Mouse (Mus musculus) midbrain, embryonic 10.5 days (tissue): ENCODE data around the gene Plekhh3. TPM values are rescaled to one million over a fixed set of nuclear protein-coding genes. Genes with fewer than 3 reads are reported as not detected.
A peak's percentile ranks its signal among the peaks of the same experiment; 100 is the strongest.
"Not testable (repeated sequence)": the region's sequence is repeated elsewhere in the genome, so short reads cannot be mapped to it uniquely, and the experiment has no call there.

Source experiments
- DNase-seq: peaks from one replicate; pipeline ENCODE4 v3.0.0-alpha.2; 2017; ENCODE audit warnings: low spot score
- H3K27ac ChIP-seq: fragments of 300-500 bp; sonication (generic); replicated peaks from 2 replicates; pipeline ENCODE4 v1.5.1; 2016; ENCODE audit warnings: mild to moderate bottlenecking
- H3K27me3 ChIP-seq: fragments of 300-500 bp; sonication (generic); 2 replicates; pipeline ENCODE4 v1.6.1; 2016; ENCODE audit warnings: low read depth, mild to moderate bottlenecking; ENCODE audit not compliant: poor library complexity, severe bottlenecking
- H3K36me3 ChIP-seq: fragments of 300-500 bp; sonication (generic); 2 replicates; pipeline ENCODE4 v1.6.1; 2016; ENCODE audit warnings: mild to moderate bottlenecking, moderate library complexity
- H3K4me1 ChIP-seq: fragments of 300-500 bp; sonication (generic); 2 replicates; pipeline ENCODE4 v1.6.1; 2016
- H3K4me3 ChIP-seq: fragments of 300-500 bp; sonication (generic); 2 replicates; pipeline ENCODE4 v1.5.1; 2016; ENCODE audit warnings: mild to moderate bottlenecking, moderate library complexity
- H3K9me3 ChIP-seq: fragments of 300-500 bp; sonication (generic); replicated peaks from 2 replicates; pipeline ENCODE4 v1.6.1; 2016; ENCODE audit warnings: mild to moderate bottlenecking
- WGBS: fragments of 180-500 bp; shearing (Covaris S2); methylation state at CpG from one replicate; pipeline ENCODE4 v1.1.7; 2016; 5-methylcytosine and 5-hydroxymethylcytosine counted together
- polyA plus RNA-seq: library from polyadenylated mRNA; unstranded; fragments of >200 nt; fragmentation: Nextera tagmentation; extraction: Ambion mirVana; gene quantifications from 2 replicates; pipeline ENCODE4 v1.2.1, GENCODE M21; 2016

Gene Plekhh3
- polyA plus RNA-seq, 1 experiment from 2014 or later = 4.5 TPM

DNA sequence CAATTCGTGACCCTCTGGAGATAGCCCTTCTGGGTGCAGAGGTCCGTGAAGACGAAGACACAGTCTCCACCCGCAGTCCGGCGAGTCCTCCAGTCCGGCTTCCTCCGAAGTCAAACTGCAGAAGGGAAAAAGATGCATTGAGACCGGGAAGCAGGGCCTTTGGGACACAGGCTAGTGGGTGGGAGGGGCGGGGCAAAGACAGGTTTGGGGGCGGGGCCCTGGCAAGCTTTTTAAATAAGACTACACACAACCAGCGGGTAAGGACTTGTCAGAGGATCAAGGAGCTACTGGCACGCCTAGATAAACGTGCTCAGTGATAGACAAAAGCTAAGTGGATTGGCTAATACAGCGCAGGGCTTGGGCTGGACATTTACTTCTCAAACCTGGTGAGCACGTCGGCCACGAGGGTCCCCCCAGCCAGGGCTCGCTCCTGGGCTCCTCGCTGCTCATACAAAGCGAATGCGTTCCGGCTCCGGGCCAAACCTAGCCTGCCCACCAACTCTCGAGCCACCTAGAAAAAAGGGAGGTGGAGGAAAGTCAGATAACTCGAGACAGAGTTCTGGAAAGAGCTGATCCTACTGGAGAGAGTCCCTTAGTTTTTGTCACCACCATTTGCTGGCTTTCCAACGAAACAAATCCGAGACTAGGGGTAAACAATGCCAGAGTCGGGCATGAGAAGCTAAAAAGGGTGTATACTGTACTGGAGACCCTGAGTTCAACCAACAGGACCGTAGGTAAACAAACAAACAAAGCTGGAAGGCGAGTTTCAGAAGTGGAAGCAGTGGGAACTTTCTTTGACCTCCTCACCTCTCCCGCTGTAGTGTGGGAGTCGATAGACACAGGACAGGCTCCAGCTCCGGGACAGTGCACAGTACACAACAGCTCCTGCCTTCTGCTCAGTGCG, 6.2 kb downstream of the Plekhh3 start:
- peaks cover 94% of the 10 kb centered on the region for H3K27me3 ChIP-seq
- H3K4me3 ChIP-seq = peak overlapping the region; percentile 50
- 5% methylated on average over 35 of the region's 35 CpGs for WGBS
- H3K36me3 ChIP-seq = peaks cover 24% of the 10 kb centered on the region
- no peaks in the 10 kb centered on the region for H3K9me3 ChIP-seq
- H3K4me1 ChIP-seq = peaks cover 44% of the 10 kb centered on the region
- no peak overlapping the region for H3K27ac ChIP-seq
- peak; percentile 39 for DNase-seq

DNA sequence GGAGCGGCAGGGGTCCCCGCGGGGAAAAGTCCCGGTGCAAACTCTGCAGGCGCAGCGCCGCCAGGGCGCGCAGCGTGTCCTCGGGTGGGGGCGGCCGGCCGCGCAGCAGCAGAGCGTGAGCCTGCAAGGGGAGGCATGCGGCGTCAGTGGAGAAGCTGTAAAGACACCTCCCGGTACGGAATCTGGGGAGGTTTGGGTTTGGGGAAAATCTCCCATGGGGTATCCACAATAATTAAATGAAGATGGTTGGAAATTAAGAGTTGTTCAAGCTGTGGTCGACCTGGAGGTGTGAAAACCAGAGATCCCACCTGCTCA, 6.8 kb downstream of the Plekhh3 start:
- Histone ChIP-seq H3K9me3 (no peaks in the 10 kb centered on the region), H3K4me1 (peaks cover 38% of the 10 kb centered on the region), H3K36me3 (peaks cover 24% of the 10 kb centered on the region), H3K27ac (no peak overlapping the region), H3K4me3 (peak overlapping the region; percentile 50), H3K27me3 (peaks cover 91% of the 10 kb centered on the region)
- DNase-seq = no peak
- 5% methylated on average over 21 of the region's 21 CpGs for WGBS

DNA sequence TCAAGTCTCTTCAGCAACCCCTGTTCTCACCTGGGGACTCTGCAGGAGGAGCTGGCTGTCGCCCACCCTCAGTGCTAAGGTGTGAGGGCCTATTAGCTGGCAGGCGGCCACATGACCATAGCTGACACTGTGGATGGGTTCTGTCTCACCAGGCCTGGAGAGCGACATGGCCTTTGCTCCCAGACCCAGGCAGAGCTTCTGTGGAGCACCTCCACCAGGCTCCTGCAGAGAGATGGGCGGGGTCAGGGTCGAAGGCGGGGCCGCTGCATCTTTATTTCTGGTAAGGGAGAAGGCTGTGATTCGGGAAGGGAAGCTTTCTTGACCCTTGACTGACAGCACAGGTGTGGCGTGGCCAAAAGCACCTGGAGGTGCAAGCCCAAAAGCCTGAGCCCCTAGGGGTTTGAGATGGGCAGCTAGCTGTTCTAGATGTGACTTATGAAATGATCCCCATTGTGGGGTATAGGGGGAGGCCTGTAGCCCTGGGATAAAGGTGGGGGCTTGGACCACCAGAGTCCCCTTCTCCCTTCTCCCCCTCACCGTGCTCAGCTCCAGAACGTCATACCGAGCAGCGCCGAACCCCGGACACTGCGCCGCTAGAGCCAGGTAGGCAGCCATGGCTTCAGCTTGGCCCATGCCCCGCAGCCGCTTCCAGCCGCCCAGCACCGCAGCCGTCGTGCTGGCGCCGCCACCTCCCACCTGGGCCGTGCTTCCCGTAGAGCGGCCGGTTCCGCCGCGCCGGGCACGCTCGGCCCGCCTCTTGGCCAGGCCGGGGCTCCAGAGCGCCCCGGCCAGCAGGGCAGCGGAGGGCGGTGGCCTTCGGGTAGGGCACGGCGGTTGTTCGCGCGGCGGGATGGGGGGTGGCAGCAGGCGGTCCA, 7.4 kb downstream of the Plekhh3 start:
- H3K9me3 ChIP-seq = no peaks in the 10 kb centered on the region
- 7% methylated on average over 49 of the region's 49 CpGs for WGBS
- peak overlapping the region; percentile 50 for H3K4me3 ChIP-seq
- H3K27ac ChIP-seq = 0 out of 2 replicates have a peak overlapping the region, but pooled peaks have one; percentile 33
- H3K36me3 ChIP-seq = peaks cover 24% of the 10 kb centered on the region
- peak; percentile 45 for DNase-seq
- peaks cover 88% of the 10 kb centered on the region for H3K27me3 ChIP-seq
- H3K4me1 ChIP-seq = peaks cover 33% of the 10 kb centered on the region

DNA sequence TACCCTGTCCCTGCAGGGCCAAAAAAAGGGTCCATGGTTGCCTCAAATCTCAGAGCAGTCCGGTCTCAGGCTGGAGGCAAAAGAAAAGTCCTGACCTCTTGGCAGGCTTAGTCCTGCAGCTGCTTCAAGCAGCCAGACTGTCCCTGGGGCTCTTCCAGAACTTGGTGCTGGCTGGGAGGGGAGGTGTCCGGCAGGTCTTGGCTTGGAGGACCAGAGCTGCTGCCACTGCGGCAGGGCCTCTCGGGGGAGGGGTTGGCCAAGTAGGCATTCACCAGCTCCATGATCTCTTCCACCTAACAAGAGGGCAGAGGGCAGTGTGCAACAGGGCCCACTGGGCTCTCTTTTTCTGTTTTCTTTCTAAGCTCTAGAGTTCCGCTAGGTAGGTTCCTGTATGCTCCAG, 8.4 kb downstream of the Plekhh3 start:
- H3K4me1 ChIP-seq = peaks cover 31% of the 10 kb centered on the region
- no peak overlapping the region for H3K4me3 ChIP-seq
- peaks cover 87% of the 10 kb centered on the region for H3K27me3 ChIP-seq
- no peaks in the 10 kb centered on the region for H3K9me3 ChIP-seq
- H3K36me3 ChIP-seq = peaks cover 23% of the 10 kb centered on the region
- WGBS = 40% methylated on average over 5 of the region's 5 CpGs
- DNase-seq = no peak
- no peak overlapping the region for H3K27ac ChIP-seq

DNA sequence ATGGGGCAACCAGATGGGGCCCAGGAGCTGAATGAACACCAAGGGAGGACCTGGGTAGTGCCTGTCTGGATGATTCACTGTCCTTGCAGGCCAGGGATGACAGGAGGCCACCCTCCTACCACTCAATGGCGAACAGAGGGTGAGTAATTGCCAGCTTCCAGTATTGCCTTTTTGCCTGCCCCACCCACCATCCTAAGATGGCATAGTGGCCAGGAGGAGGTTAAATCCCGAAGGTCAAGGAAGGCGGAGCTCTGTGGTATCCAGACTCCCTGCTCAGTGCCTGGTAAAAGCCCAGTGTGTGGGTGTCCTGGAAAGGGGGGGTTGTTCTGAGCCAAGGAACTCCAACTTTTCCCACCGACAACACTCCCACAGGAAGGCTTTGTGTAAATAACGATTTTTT, 8.8 kb downstream of the Plekhh3 start:
- DNase-seq = no peak
- no peak overlapping the region for H3K27ac ChIP-seq
- 61% methylated on average over 5 of the region's 5 CpGs for WGBS
- peaks cover 31% of the 10 kb centered on the region for H3K4me1 ChIP-seq
- peaks cover 87% of the 10 kb centered on the region for H3K27me3 ChIP-seq
- peaks cover 18% of the 10 kb centered on the region for H3K36me3 ChIP-seq
- H3K4me3 ChIP-seq = no peak overlapping the region
- no peaks in the 10 kb centered on the region for H3K9me3 ChIP-seq

DNA sequence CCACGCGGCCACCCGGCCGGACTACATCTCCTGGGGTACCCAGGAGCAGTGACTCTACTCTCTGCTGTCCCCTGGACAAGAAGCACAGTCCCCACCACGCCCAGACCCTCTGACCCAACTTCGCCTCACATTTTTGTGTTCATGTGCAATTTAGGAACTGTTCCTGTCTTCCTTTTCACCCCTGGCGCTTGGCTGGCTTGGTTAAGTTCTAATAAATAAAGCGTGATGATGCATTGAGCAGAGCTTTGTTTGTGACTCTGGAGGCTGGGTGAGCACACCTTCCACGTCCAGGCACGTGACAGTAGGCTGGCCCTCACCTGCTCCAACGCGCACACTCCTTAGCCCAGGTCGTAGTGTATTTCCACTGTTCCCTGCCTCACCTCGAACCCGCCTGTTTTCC, 9.6 kb downstream of the Plekhh3 start:
- 86% methylated on average over 15 of the region's 15 CpGs for WGBS
- no peak for DNase-seq

DNA sequence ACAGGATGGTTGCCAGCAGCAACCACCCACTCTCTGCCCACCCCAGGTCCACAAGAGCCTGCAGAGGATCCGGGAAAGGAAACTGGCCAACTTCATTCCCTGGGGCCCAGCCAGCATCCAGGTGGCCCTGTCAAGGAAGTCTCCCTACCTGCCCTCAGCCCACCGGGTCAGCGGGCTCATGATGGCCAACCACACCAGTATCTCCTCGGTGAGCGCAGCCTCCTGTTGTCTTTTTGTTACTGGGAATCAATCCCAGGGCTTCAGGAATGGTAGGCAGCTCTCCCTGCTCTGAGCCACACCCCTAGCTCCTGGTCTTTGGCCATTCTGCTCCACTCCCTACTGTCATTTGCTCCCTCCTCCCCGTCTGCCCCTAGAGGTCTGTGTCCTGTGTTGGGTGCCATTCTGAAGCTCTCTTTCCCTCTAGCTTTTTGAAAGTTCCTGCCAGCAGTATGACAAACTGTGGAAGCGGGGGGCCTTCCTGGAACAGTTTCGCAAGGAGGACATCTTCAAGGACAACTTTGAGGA, 10.1 kb downstream of the Plekhh3 start:
- not testable (repeated sequence) for H3K27ac ChIP-seq, H3K9me3 ChIP-seq, H3K36me3 ChIP-seq, H3K4me3 ChIP-seq, DNase-seq
- Histone ChIP-seq H3K27me3 (peaks cover 86% of the 10 kb centered on the region), H3K4me1 (peaks cover 36% of the 10 kb centered on the region)
- 75% methylated on average over 8 of the region's 8 CpGs for WGBS

More for the DNA sequence above, 9.6 kb downstream of the Plekhh3 start:
- Histone ChIP-seq H3K27me3 (peaks cover 86% of the 10 kb centered on the region), H3K27ac (no peak overlapping the region), H3K4me3 (no peak overlapping the region), H3K9me3 (no peaks in the 10 kb centered on the region), H3K36me3 (peaks cover 13% of the 10 kb centered on the region; the same call in 1 of the 2 replicates), H3K4me1 (peaks cover 31% of the 10 kb centered on the region)

DNA sequence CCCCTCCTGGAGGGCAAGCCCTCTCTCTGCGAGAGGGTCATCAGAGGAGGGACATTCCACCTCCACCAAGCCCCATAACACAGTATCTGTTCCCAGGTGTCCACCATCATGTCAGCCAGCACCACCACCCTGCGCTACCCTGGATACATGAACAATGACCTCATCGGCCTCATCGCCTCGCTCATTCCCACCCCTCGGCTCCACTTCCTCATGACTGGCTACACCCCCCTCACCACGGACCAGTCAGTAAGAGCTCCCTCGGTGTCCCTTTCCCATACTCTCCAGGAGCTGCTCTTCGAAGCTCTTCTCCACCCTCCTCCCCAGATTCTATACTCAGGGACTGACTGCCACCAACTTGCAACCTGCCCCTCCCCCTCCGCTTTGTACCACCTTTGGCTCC, 11.0 kb downstream of the Plekhh3 start:
- H3K4me1 ChIP-seq = peaks cover 39% of the 10 kb centered on the region
- WGBS = 80% methylated on average over 8 of the region's 10 CpGs
- H3K9me3 ChIP-seq, H3K4me3 ChIP-seq, DNase-seq, H3K27ac ChIP-seq, H3K36me3 ChIP-seq: not testable (repeated sequence)
- H3K27me3 ChIP-seq = peaks cover 86% of the 10 kb centered on the region

DNA sequence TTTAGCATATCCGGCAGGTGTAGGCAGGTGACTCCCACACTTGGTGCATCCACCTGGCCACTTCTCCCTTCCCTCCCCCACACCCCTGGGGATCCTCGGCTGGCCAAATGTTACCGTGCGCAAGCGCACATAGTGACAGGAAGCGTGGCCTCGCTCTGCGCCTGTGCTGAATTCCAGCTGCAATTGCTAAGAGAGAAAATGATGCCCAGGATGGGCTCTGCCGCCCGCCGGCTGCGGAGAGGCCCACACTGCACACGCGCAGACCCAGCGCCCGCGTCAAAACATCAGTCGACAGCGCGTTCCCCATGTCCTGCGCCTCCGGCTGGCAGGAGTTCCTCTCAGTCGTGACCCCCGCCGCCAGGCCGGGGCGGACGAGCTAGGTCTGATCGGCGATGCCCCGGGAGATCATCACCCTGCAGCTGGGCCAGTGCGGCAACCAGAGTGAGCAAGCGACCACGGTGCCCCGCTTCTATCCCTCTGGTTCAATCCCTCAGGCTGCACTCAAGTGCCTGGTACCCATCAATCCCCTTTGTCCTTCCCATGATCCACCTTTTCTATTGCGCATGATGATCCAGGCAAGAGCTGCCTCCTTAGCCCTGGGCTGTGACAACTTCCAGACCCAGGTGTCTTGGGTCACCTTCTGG, 15.3 kb downstream of the Plekhh3 start, which contains the start of gene Tubg2:
Tubg2 (plus strand) TSS at position 180 of the 644 bp plus-strand sequence.
- peaks cover 14% of the 10 kb centered on the region for H3K4me1 ChIP-seq
- WGBS = 2% methylated on average over 36 of the region's 36 CpGs
- H3K4me3 ChIP-seq = peak within 1 kb of the TSS; percentile 56
- H3K27ac ChIP-seq = peak within 1 kb of the TSS; percentile 68
- H3K36me3 ChIP-seq = no peaks in the 10 kb centered on the region
- DNase-seq = peak; percentile 60
- no peaks in the 10 kb centered on the region for H3K9me3 ChIP-seq
- H3K27me3 ChIP-seq = peaks cover 50% of the 10 kb centered on the region

DNA sequence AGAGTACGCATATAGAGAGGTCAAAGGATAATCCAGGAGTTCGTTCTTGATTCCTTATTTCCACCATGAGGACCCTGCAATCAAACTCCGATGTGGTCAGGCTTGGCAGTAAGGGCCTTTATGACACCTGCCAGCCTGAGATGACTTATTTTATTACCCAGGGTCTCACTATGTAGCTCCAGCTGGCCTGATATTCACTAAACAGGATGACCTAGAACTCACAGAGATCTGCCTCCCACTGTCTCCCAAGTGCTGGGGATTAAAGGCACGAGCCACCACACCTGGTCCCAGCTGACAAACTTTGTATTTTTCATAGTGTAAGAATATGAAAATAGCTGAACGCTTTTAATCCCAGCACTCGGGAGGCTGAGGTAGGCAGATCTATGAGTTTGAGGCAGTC, 16.0 kb downstream of the Plekhh3 start:
- H3K27me3 ChIP-seq = peaks cover 48% of the 10 kb centered on the region
- H3K4me1 ChIP-seq = peaks cover 14% of the 10 kb centered on the region
- peak overlapping the region; percentile 56 for H3K4me3 ChIP-seq
- no peak overlapping the region for H3K27ac ChIP-seq
- H3K36me3 ChIP-seq = no peaks in the 10 kb centered on the region
- DNase-seq = no peak
- 68% methylated on average over 6 of the region's 6 CpGs for WGBS
- no peaks in the 10 kb centered on the region for H3K9me3 ChIP-seq

DNA sequence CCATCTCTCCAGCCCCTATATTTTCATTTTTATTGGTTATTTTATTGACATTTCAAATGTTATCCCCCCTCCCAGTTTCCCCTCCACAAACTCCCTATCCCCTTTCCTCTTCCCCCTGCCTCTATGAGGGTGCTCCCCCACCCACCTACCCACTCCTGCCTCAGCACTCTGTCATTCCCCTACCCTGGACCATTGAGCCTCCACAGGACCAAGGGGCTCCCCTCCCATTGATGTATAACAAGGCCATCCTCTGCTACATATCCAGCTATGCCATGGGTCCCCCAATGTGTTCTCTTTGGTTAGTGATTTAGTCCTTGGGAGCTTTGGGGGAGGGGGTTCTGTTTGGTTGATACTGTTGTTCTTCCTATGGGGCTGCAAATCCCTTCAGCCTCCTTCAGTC, 16.5 kb downstream of the Plekhh3 start:
- H3K27ac ChIP-seq = no peak overlapping the region
- no peak overlapping the region for H3K4me3 ChIP-seq
- peaks cover 44% of the 10 kb centered on the region for H3K27me3 ChIP-seq
- peaks cover 14% of the 10 kb centered on the region for H3K4me1 ChIP-seq
- H3K36me3 ChIP-seq = no peaks in the 10 kb centered on the region
- DNase-seq = no peak
- H3K9me3 ChIP-seq = no peaks in the 10 kb centered on the region

DNA sequence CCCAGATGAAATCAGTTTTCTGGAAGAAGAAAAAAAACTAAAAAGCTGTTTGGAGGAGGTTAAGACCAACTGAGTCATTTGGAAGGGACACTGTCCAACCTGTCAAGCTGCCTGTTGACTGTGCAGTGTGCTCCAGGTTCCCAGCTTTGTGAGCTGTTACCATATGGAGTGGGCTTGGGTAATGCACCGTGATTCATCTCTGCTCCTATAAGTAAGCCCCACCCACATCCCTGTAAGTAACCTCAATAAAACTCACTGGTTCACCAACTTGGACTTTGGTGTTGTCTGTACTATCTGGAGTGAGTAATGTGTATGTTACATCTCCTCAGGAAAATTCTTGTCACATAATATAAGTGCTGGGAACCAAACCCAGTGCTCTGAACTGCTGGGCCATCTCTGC, 18.3 kb downstream of the Plekhh3 start:
- Histone ChIP-seq H3K4me3 (no peak overlapping the region), H3K27ac (no peak overlapping the region), H3K36me3 (no peaks in the 10 kb centered on the region), H3K4me1 (peaks cover 18% of the 10 kb centered on the region), H3K9me3 (no peaks in the 10 kb centered on the region), H3K27me3 (peaks cover 33% of the 10 kb centered on the region)
- no peak for DNase-seq
- 89% methylated on average over 1 of the region's 1 CpGs for WGBS
